Mouse (Mus musculus) lung, adult 2 months (tissue): Measurements from ENCODE around the gene Spata48. TPM values are rescaled to one million over a fixed set of nuclear protein-coding genes. Genes with fewer than 3 reads are reported as not detected.

Experiments
- DNase-seq: peaks from one replicate; pipeline ENCODE4 v3.0.0; 2022
- H3K4me1 ChIP-seq: fragments of 200-500 bp; 2 replicates; pipeline ENCODE4 v1.6.1; 2011; ENCODE audit warnings: low read length; ENCODE audit not compliant: control insufficient read depth, insufficient read depth
- H3K4me3 ChIP-seq: fragments of 200-500 bp; replicated peaks from 2 replicates; pipeline ENCODE3; 2011; ENCODE audit warnings: low read depth, mild to moderate bottlenecking, control low read depth, low read length; ENCODE audit errors: extremely low read depth
- CTCF ChIP-seq: fragments of 200-500 bp; IDR thresholded peaks from 2 replicates; pipeline ENCODE4 v1.5.1; 2011; ENCODE audit warnings: mild to moderate bottlenecking, low read length, control low read depth; ENCODE audit not compliant: insufficient read depth
- POLR2A ChIP-seq: fragments of 200-500 bp; IDR thresholded peaks from 2 replicates; pipeline ENCODE4 v1.6.1; 2011; ENCODE audit warnings: low read depth, mild to moderate bottlenecking, control low read depth, low read length, borderline replicate concordance; ENCODE audit errors: extremely low read depth
- WGBS: fragments of 180-500 bp; shearing (Covaris S2); methylation state at CpG from one replicate; pipeline ENCODE4 v1.1.7; 2018; 5-methylcytosine and 5-hydroxymethylcytosine counted together
- polyA plus RNA-seq: library from polyadenylated mRNA; depleted of rRNA; stranded (reverse); fragments of >200 nt; gene quantifications from 2 replicates; pipeline ENCODE4 v1.2.3, GENCODE M21; 2012

Spata48 gene
- polyA plus RNA-seq, 1 experiment, result 1.6 TPM

DNA sequence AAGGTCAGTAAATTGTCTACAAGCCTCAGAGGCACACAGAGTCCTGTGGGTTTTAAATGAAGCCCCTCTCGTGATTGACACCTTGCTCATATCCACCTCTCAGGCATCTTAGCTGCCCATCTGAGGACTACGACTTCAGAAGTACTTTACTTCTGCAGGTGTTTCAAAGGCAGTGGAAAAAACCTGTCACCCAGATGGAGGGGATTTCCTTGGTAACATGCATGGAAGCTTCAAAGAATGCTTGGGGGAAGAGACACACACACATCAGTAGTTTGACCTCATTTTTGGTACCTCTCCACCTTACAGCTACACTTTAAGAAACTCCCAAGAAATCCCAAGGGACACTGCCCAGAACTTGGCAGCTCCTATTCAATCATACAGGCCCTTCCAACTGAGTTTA lies 44.3 kb downstream of the Spata48 start:
- WGBS, result 61% methylated on average over 2 of the region's 2 CpGs
- TF ChIP-seq POLR2A, result no peak
- TF ChIP-seq CTCF, result no peak
- no peak for DNase-seq

GRCm38 (mm10) chr11:11509413-11509812 lies 47.5 kb downstream of the Spata48 start:
- DNase-seq, result no peak
- Histone ChIP-seq H3K4me1 (no peaks in the 10 kb centered on the region), H3K4me3 (no peak overlapping the region)
- 64% methylated on average over 2 of the region's 2 CpGs for WGBS
- TF ChIP-seq POLR2A, result no peak
- TF ChIP-seq CTCF, result no peak

More for the DNA sequence above, 44.3 kb downstream of the Spata48 start:
- no peaks in the 10 kb centered on the region for H3K4me1 ChIP-seq
- no peak overlapping the region for H3K4me3 ChIP-seq

DNA sequence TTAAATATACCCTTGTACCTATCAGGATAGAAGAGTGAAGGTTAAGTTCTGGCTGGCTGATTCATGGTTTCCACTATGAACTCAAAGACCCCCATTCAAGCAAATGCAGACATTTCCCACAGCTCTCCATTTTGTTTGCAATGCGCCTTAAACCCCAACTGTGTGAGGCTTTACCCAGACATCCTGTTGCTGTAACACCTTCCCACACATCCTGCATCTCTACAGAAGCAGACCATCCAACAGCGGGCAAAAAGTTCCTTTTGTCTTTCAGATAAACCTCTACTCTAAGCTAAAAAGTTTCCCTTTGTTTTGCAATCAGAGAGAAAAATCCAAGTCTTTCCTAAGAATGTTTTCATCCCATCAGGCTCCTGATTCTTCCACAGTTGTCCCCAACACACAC lies 50.2 kb downstream of the Spata48 start:
- no peak for DNase-seq
- H3K4me3 ChIP-seq, result no peak overlapping the region
- no peaks in the 10 kb centered on the region for H3K4me1 ChIP-seq
- 34% methylated on average over 2 of the region's 2 CpGs for WGBS
- TF ChIP-seq CTCF, result no peak
- no peak for TF ChIP-seq POLR2A

GRCm38 (mm10) chr11:11513008-11513799 lies 51.3 kb downstream of the Spata48 start:
- WGBS, result 55% methylated on average over 2 of the region's 2 CpGs
- Histone ChIP-seq H3K4me3 (no peak overlapping the region), H3K4me1 (no peaks in the 10 kb centered on the region; the same call in 1 of the 2 replicates)
- no peak for DNase-seq
- TF ChIP-seq POLR2A, result no peak
- no peak for TF ChIP-seq CTCF

DNA sequence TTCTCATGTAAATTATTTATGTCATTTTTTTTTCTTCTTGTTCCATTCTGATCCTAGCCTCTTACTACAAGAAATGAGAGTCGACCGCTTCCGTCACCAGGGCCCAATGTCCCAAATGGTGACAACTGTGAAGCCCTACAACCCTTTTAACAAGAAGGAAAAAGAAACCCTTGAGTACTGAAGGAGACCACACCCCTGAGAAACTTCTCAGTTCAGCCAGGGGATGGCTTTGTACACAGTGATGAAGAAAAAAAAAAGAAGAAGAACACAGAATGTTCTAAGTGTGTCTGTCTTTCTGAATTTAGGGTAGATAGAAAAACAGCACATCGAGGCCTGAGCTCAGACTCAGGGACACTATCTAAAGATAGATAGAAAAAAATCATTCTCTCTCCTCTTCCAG lies 53.0 kb downstream of the Spata48 start:
- 84% methylated on average over 4 of the region's 4 CpGs for WGBS
- TF ChIP-seq CTCF, result no peak
- no peak for TF ChIP-seq POLR2A
- DNase-seq, result no peak
- no peaks in the 10 kb centered on the region; the same call in 1 of the 2 replicates for H3K4me1 ChIP-seq
- no peak overlapping the region for H3K4me3 ChIP-seq

DNA sequence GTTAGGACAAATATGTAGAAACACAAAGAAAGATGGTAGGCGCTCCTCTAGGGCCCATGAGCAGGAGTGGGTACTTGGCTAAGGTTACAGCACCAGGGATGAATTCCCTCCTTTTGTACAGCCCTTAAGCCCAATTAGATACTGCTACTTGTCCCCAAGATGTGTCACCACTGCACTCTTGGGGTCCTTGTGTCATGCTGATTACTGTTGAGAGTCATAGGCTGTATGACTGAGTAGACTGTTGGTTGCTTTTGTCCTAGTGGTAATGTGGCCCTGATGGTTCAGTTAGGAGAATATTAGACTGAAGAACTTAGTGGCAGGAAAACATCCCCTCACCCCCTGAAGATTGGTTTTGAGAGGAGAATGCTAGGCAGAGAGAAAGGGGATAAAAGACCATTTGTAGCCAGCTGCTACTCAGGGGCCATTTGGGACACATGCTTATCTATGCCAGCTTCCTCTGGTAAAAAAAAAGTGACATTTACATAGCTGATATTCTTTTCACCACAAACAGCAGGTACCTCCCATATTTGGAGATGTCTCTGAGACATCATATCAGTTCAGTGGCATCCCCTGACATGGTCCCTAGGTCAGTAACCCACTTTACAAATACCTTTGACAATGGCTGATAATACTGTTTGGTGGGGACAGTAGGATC lies 56.0 kb downstream of the Spata48 start:
- 92% methylated on average over 1 of the region's 1 CpGs for WGBS
- TF ChIP-seq CTCF (no peak), POLR2A (no peak)
- no peak overlapping the region for H3K4me3 ChIP-seq
- no peaks in the 10 kb centered on the region; the same call in 1 of the 2 replicates for H3K4me1 ChIP-seq
- no peak for DNase-seq

- WGBS, result 72% methylated on average over 10 of the region's 10 CpGs
- DNase-seq, result no peak
- no peaks in the 10 kb centered on the region; the same call in 1 of the 2 replicates for H3K4me1 ChIP-seq
- TF ChIP-seq POLR2A, result no peak
- no peak for TF ChIP-seq CTCF
- no peak overlapping the region for H3K4me3 ChIP-seq
Observed at GRCm38 (mm10) chr11:11519255-11520243, 57.7 kb downstream of the Spata48 start.

GRCm38 (mm10) chr11:11521908-11522441 lies 60.1 kb downstream of the Spata48 start:
- 56% methylated on average over 5 of the region's 5 CpGs for WGBS
- Histone ChIP-seq H3K4me3 (no peak overlapping the region), H3K4me1 (no peaks in the 10 kb centered on the region; the same call in 1 of the 2 replicates)
- no peak for DNase-seq
- TF ChIP-seq POLR2A (no peak), CTCF (no peak)

DNA sequence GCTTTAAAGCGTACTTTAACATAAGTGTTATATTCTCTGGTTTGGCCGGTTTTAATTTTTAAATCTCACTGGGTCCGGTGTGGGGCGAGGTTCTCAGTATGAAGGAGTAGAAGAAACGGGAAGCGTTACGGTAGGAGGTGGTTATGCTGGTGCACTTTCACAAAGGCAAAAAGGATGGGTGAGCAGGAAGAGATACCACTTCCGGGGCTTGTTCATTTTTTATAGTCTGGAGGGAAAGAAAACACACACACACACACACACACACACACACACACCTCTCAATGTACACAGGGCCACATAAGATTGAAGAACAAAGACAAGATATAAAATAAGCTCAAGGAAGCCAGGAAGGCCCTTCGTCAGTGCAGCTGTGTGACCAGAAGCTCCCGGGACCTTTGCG lies 66.9 kb downstream of the Spata48 start:
- WGBS, result 66% methylated on average over 11 of the region's 11 CpGs
- H3K4me3 ChIP-seq, result no peak overlapping the region
- no peaks in the 10 kb centered on the region for H3K4me1 ChIP-seq
- DNase-seq, result no peak
- TF ChIP-seq POLR2A (no peak), CTCF (no peak)
